Mouse (Mus musculus) lung, adult 2 months (tissue): ENCODE data around the gene Cntrl.

Experiments used
- CTCF ChIP-seq: fragments of 200-500 bp; IDR thresholded peaks from 2 replicates; pipeline ENCODE4 v1.5.1; 2011; ENCODE audit warnings: mild to moderate bottlenecking, low read length, control low read depth; ENCODE audit not compliant: insufficient read depth
- POLR2A ChIP-seq: fragments of 200-500 bp; IDR thresholded peaks from 2 replicates; pipeline ENCODE4 v1.6.1; 2011; ENCODE audit warnings: low read depth, mild to moderate bottlenecking, control low read depth, low read length, borderline replicate concordance; ENCODE audit errors: extremely low read depth

DNA sequence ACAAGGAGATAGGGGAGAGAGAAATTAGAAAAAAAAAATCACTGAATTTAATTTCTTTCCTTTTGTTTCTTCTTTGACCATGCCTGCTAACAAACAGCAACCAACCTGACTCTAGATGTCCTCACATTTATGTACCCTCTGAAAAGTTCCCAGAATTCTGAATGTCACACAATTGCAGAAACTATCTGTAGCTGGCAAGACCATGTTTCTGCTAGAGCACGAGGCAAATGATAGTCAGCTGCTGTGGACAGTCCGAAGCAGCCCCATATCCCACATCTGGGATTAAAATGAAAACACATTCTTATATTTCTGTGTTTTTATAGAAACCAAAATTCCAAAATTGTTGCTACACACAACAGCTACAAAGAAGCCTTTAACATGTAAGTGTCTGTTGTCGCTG is 7.8 kb upstream of the Cntrl start, which contains the start of gene AI182371:
- no peak for TF ChIP-seq POLR2A
- TF ChIP-seq CTCF = no peak
